Mouse (Mus musculus) lung, embryonic 14.5 days (tissue): ENCODE results near the gene Btbd3. TPM values are rescaled to one million over a fixed set of nuclear protein-coding genes. Genes with fewer than 3 reads are reported as not detected.

Experiments
- ATAC-seq: fragments of 200-750 bp; cut with Nextera tagmentation; 2 replicates; pipeline ENCODE4 v1.8.0; 2017; ENCODE audit warnings: mild to moderate bottlenecking, moderate TSS enrichment, moderate library complexity; ENCODE audit not compliant: insufficient read depth
- DNase-seq: peaks from one replicate; pipeline ENCODE4 v3.0.0-alpha.2; 2015
- H3K27ac ChIP-seq: fragments of 300-500 bp; sonication (generic); 2 replicates; pipeline ENCODE4 v1.5.1; 2014; ENCODE audit warnings: low read depth, mild to moderate bottlenecking, moderate library complexity
- H3K27me3 ChIP-seq: fragments of 300-500 bp; sonication (generic); 2 replicates; pipeline ENCODE4 v1.6.1; 2014; ENCODE audit warnings: low read length, control low read depth; ENCODE audit not compliant: insufficient read depth
- H3K36me3 ChIP-seq: fragments of 300-500 bp; sonication (generic); 2 replicates; pipeline ENCODE4 v1.6.1; 2014; ENCODE audit warnings: control low read depth; ENCODE audit not compliant: insufficient read depth
- H3K4me1 ChIP-seq: fragments of 300-500 bp; sonication (generic); 2 replicates; pipeline ENCODE4 v1.6.1; 2014; ENCODE audit warnings: antibody characterized with exemption, control low read depth; ENCODE audit not compliant: insufficient read depth
- H3K4me2 ChIP-seq: fragments of 300-500 bp; sonication (generic); 2 replicates; pipeline ENCODE4 v1.6.1; 2014; ENCODE audit warnings: mild to moderate bottlenecking
- H3K4me3 ChIP-seq: fragments of 300-500 bp; sonication (generic); 2 replicates; pipeline ENCODE4 v1.5.1; 2014; ENCODE audit warnings: low read depth, low read length
- H3K9ac ChIP-seq: fragments of 300-500 bp; sonication (generic); 2 replicates; pipeline ENCODE4 v1.6.1; 2014
- H3K9me3 ChIP-seq: fragments of 300-500 bp; sonication (generic); 2 replicates; pipeline ENCODE4 v1.6.1; 2016; ENCODE audit warnings: low read depth, low read length, control low read depth
- CTCF ChIP-seq: IDR thresholded peaks from 2 replicates; pipeline ENCODE4 v1.5.1; 2016; ENCODE audit warnings: antibody characterized with exemption, low read depth
- WGBS: fragments of 180-500 bp; shearing (Covaris S2); extraction: QIAGEN DNeasy Blood & Tissue Kit; methylation state at CpG from one replicate; pipeline ENCODE4 v1.1.7; 2014; 5-methylcytosine and 5-hydroxymethylcytosine counted together
- polyA plus RNA-seq: library from polyadenylated mRNA; unstranded; fragments of >200 nt; fragmentation: Nextera tagmentation; extraction: Ambion mirVana; gene quantifications from 2 replicates; pipeline ENCODE4 v1.2.1, GENCODE M21; 2014

The Btbd3 gene
- polyA plus RNA-seq, 1 experiment from 2014 or later, result 47.6 TPM

- H3K9me3 ChIP-seq, result no peaks in the 10 kb centered on the region
- no peaks in the 10 kb centered on the region for H3K27me3 ChIP-seq
- 26% methylated on average over 2 of the region's 2 CpGs for WGBS
- peak; percentile 59 for ATAC-seq
- no peak for TF ChIP-seq CTCF
- DNase-seq, result peak; percentile 47
- no peak overlapping the region for H3K9ac ChIP-seq
- H3K27ac ChIP-seq, result no peak overlapping the region
- no peak overlapping the region for H3K4me2 ChIP-seq
- H3K4me1 ChIP-seq, result peaks cover 5% of the 10 kb centered on the region; the same call in 1 of the 2 replicates
- H3K4me3 ChIP-seq, result no peak overlapping the region
- no peaks in the 10 kb centered on the region for H3K36me3 ChIP-seq
Measured at GRCm38 (mm10) chr2:138247986-138248385, 8.4 kb upstream of the Btbd3 start.

GRCm38 (mm10) chr2:138256851-138257471, 596 bp downstream of the Btbd3 start:
- no peak for TF ChIP-seq CTCF
- Histone ChIP-seq H3K9me3 (no peaks in the 10 kb centered on the region), H3K9ac (peak overlapping the region; percentile 98), H3K4me3 (peak overlapping the region; percentile 92), H3K4me1 (peaks cover 11% of the 10 kb centered on the region), H3K27ac (peak overlapping the region; percentile 98), H3K4me2 (peak overlapping the region; percentile 79), H3K27me3 (no peaks in the 10 kb centered on the region), H3K36me3 (no peaks in the 10 kb centered on the region)
- 0% methylated on average over 50 of the region's 51 CpGs for WGBS
- peak; percentile 67 for ATAC-seq
- DNase-seq, result peak; percentile 51

GRCm38 (mm10) chr2:138257692-138258315, 1.4 kb downstream of the Btbd3 start:
- 2% methylated on average over 10 of the region's 10 CpGs for WGBS
- Histone ChIP-seq H3K27me3 (no peaks in the 10 kb centered on the region), H3K36me3 (no peaks in the 10 kb centered on the region), H3K4me2 (peak overlapping the region; percentile 79), H3K9ac (peak overlapping the region; percentile 98), H3K27ac (peak overlapping the region; percentile 98), H3K4me1 (peaks cover 14% of the 10 kb centered on the region), H3K4me3 (peak overlapping the region; percentile 92), H3K9me3 (no peaks in the 10 kb centered on the region)
- peak; percentile 96 for DNase-seq
- ATAC-seq, result peak; percentile 29; the same call in 1 of the 2 replicates
- TF ChIP-seq CTCF, result no peak

GRCm38 (mm10) chr2:138261140-138261539, 4.8 kb downstream of the Btbd3 start:
- no peak for DNase-seq
- no peaks in the 10 kb centered on the region for H3K27me3 ChIP-seq
- H3K36me3 ChIP-seq, result no peaks in the 10 kb centered on the region
- TF ChIP-seq CTCF, result no peak
- H3K27ac ChIP-seq, result no peak overlapping the region
- ATAC-seq, result no peak
- H3K9me3 ChIP-seq, result no peaks in the 10 kb centered on the region
- no peak overlapping the region for H3K9ac ChIP-seq
- 45% methylated on average over 7 of the region's 7 CpGs for WGBS
- no peak overlapping the region for H3K4me3 ChIP-seq
- H3K4me1 ChIP-seq, result peaks cover 37% of the 10 kb centered on the region
- H3K4me2 ChIP-seq, result no peak overlapping the region

GRCm38 (mm10) chr2:138262885-138263284, 6.5 kb downstream of the Btbd3 start:
- H3K4me1 ChIP-seq, result peaks cover 52% of the 10 kb centered on the region

GRCm38 (mm10) chr2:138265356-138266005, 9.1 kb downstream of the Btbd3 start:
- 10% methylated on average over 13 of the region's 13 CpGs for WGBS
- H3K9me3 ChIP-seq, result no peaks in the 10 kb centered on the region
- ATAC-seq (peak; percentile 90), DNase-seq (peak; percentile 87)
- peak overlapping the region; percentile 45 for H3K4me2 ChIP-seq
- H3K4me1 ChIP-seq, result peaks cover 52% of the 10 kb centered on the region
- no peaks in the 10 kb centered on the region for H3K27me3 ChIP-seq
- H3K27ac ChIP-seq, result peak overlapping the region; percentile 81
- no peak overlapping the region for H3K9ac ChIP-seq
- H3K4me3 ChIP-seq, result no peak overlapping the region
- TF ChIP-seq CTCF, result no peak
- no peaks in the 10 kb centered on the region for H3K36me3 ChIP-seq

More at GRCm38 (mm10) chr2:138262885-138263284, 6.5 kb downstream of the Btbd3 start:
- H3K27ac ChIP-seq, result peak overlapping the region; percentile 37; the same call in 1 of the 2 replicates
- ATAC-seq (no peak), DNase-seq (peak; percentile 46)
- 55% methylated on average over 11 of the region's 11 CpGs for WGBS
- no peaks in the 10 kb centered on the region for H3K27me3 ChIP-seq
- no peak for TF ChIP-seq CTCF
- no peaks in the 10 kb centered on the region for H3K36me3 ChIP-seq
- no peak overlapping the region for H3K4me3 ChIP-seq
- H3K9ac ChIP-seq, result no peak overlapping the region
- peak overlapping the region; percentile 35 for H3K4me2 ChIP-seq
- no peaks in the 10 kb centered on the region for H3K9me3 ChIP-seq

- H3K4me1 ChIP-seq, result peaks cover 43% of the 10 kb centered on the region
- no peak overlapping the region for H3K4me3 ChIP-seq
- no peak for DNase-seq
- H3K9me3 ChIP-seq, result no peaks in the 10 kb centered on the region
- H3K9ac ChIP-seq, result no peak overlapping the region
- no peak for ATAC-seq
- H3K27ac ChIP-seq, result peak overlapping the region; percentile 44
- H3K36me3 ChIP-seq, result no peaks in the 10 kb centered on the region
- no peaks in the 10 kb centered on the region for H3K27me3 ChIP-seq
- no peak for TF ChIP-seq CTCF
- no peak overlapping the region for H3K4me2 ChIP-seq
- WGBS, result 65% methylated on average over 5 of the region's 5 CpGs
Measured at GRCm38 (mm10) chr2:138266679-138267078, 10.3 kb downstream of the Btbd3 start.
